Mouse (Mus musculus): ENCODE results near the gene Slc44a5.

GRCm38 (mm10) chr3:154298490-154298889 lies 325.3 kb downstream of the Slc44a5 start:
- no peak for TF ChIP-seq CTCF (IDR thresholded peaks at IDR 0.05; ENCODE audit: low read depth)
- no peak for TF ChIP-seq EP300 (optimal IDR thresholded peaks at IDR 0.05)
